Comparison of ENCODE assay signal across 27 mouse cellular contexts in the genomic region with DNA sequence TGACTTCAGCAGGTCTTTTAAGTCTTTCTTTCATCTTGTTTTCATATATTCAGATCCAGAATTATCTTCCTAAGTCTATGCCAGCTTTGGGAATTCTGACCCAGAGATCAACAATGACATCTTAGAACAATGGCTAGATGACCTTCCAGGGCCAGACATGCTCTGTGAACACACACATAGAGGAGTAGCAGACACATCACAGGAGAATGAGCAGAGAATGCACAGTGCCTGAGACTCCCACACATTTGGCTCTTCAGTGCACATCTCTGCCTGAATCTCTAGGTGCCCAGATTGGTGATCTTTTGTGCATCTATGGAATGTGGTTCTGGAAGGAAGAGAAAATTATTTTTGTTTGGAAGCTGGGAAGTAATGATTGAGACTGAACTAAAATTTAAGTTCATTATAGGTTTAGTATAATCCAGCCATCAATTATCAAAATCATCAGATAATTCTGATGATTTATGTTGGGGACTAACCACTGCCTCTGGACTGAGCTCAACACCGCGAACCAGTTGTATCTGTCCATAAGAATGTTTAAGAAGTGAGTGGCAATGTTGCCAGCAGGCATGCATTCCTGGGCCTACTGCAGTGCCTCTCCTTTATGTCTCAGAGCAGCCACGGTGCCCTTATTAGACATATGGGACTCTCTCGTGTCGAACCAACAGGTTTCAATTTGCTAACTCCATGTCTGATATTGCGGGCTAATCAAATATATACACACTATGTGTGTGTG. TPM values are rescaled to one million over a fixed set of nuclear protein-coding genes. Genes with fewer than 3 reads are reported as not detected.
DNase-seq lines count a peak whose midpoint lies in the region; ATAC-seq lines count a peak whose summit lies in the region.
"Had no signal": no experiment of that assay in that cellular context is flagged by ENCODE, and none has a peak within 500 bp of the region (broad histone marks: within the 10 kb centered on the region; RNA-seq: fewer than 3 reads in every experiment).

No protein-coding gene starts in this region.

- no peak overlapping the region for H3K4me3 ChIP-seq in heart, embryonic 10.5 days
- H3K4me3 ChIP-seq in kidney, embryonic 14.5 days (ENCODE audit: low read length) = no peak overlapping the region
- H3K4me3 ChIP-seq in midbrain, embryonic 11.5 days (ENCODE audit: low read depth, low read length) = no peak overlapping the region
- no peak overlapping the region for H3K4me3 ChIP-seq in midbrain, embryonic 10.5 days
- H3K4me3 ChIP-seq: embryonic facial prominence, embryonic 12.5 days; embryonic facial prominence, embryonic 15.5 days had no signal

- H3K27me3 ChIP-seq in heart, embryonic 10.5 days (ENCODE audit: insufficient read depth, poor library complexity, severe bottlenecking) = no peaks in the 10 kb centered on the region
- H3K27me3 ChIP-seq in kidney, embryonic 14.5 days (ENCODE audit: control insufficient read depth, insufficient read depth, low read length) = no peaks in the 10 kb centered on the region
- H3K27me3 ChIP-seq in midbrain, embryonic 11.5 days (ENCODE audit: control insufficient read depth, insufficient read depth, low read length) = no peaks in the 10 kb centered on the region
- H3K27me3 ChIP-seq in midbrain, embryonic 10.5 days (ENCODE audit: low read depth, poor library complexity, severe bottlenecking) = no peaks in the 10 kb centered on the region
- H3K27me3 ChIP-seq: CH12.LX; embryonic facial prominence, embryonic 12.5 days; embryonic facial prominence, embryonic 15.5 days had no signal

- H3K9me3 ChIP-seq in heart, embryonic 10.5 days = no peaks in the 10 kb centered on the region
- H3K9me3 ChIP-seq in kidney, embryonic 14.5 days (ENCODE audit: control insufficient read depth, low read length) = no peaks in the 10 kb centered on the region
- H3K9me3 ChIP-seq in midbrain, embryonic 11.5 days (ENCODE audit: control insufficient read depth, low read length) = no peaks in the 10 kb centered on the region
- no peaks in the 10 kb centered on the region for H3K9me3 ChIP-seq in midbrain, embryonic 10.5 days (replicated peaks)
- H3K9me3 ChIP-seq: embryonic facial prominence, embryonic 12.5 days; embryonic facial prominence, embryonic 15.5 days; G1E had no signal

- no peak overlapping the region for H3K9ac ChIP-seq in kidney, embryonic 14.5 days (ENCODE audit: low read depth, low read length)
- H3K9ac ChIP-seq in midbrain, embryonic 11.5 days (ENCODE audit: low read length) = no peak overlapping the region
- H3K9ac ChIP-seq: embryonic facial prominence, embryonic 12.5 days; embryonic facial prominence, embryonic 15.5 days; forebrain, postnatal 0 days; hindbrain, embryonic 14.5 days had no signal

- DNase-seq in heart, adult 11 months = peak; percentile 70
- no peak for DNase-seq in heart, embryonic 10.5 days (ENCODE audit: low spot score)
- no peak for DNase-seq in kidney, adult 9 months
- peak; percentile 80 for DNase-seq in midbrain, embryonic 11.5 days (ENCODE audit: low spot score, missing footprints)
- DNase-seq in midbrain, embryonic 10.5 days (ENCODE audit: low spot score) = no peak
- DNase-seq in Muller cell, postnatal 12 days (ENCODE audit: inconsistent ontology term) = peak; percentile 61
- DNase-seq: adrenal gland, adult 2 months; adrenal gland, postnatal 14 days; B cell, adult 2 months; cerebellum, adult 11 months; cerebellum, adult 2 months; cerebellum, adult 9-11 months; cerebellum, postnatal 25 days; gastrocnemius, postnatal 10 days; gastrocnemius, postnatal 36 days; heart, postnatal 10 days; heart, postnatal 4 days had no signal

- WGBS in heart, embryonic 10.5 days = 87% methylated on average over 6 of the region's 6 CpGs
- WGBS in kidney, embryonic 14.5 days = 82% methylated on average over 6 of the region's 6 CpGs
- WGBS in midbrain, embryonic 11.5 days = 88% methylated on average over 6 of the region's 6 CpGs
- 88% methylated on average over 6 of the region's 6 CpGs for WGBS in midbrain, embryonic 10.5 days

- no peaks in the 10 kb centered on the region for H3K36me3 ChIP-seq in heart, embryonic 10.5 days
- no peaks in the 10 kb centered on the region for H3K36me3 ChIP-seq in kidney, embryonic 14.5 days (ENCODE audit: control insufficient read depth, insufficient read depth, low read length)
- H3K36me3 ChIP-seq in midbrain, embryonic 11.5 days (ENCODE audit: control insufficient read depth, insufficient read depth, low read length) = no peaks in the 10 kb centered on the region
- H3K36me3 ChIP-seq in midbrain, embryonic 10.5 days = no peaks in the 10 kb centered on the region
- H3K36me3 ChIP-seq: embryonic facial prominence, embryonic 12.5 days; embryonic facial prominence, embryonic 15.5 days; G1E had no signal

- H3K4me1 ChIP-seq in heart, embryonic 10.5 days = peaks cover 2% of the 10 kb centered on the region; the same call in 1 of the 2 replicates
- H3K4me1 ChIP-seq in kidney, embryonic 14.5 days (ENCODE audit: control insufficient read depth, insufficient read depth, low read length) = peaks cover 5% of the 10 kb centered on the region; the same call in 1 of the 2 replicates
- H3K4me1 ChIP-seq in midbrain, embryonic 11.5 days (ENCODE audit: control insufficient read depth, insufficient read depth, low read length) = no peaks in the 10 kb centered on the region
- H3K4me1 ChIP-seq in midbrain, embryonic 10.5 days = peaks cover 11% of the 10 kb centered on the region
- H3K4me1 ChIP-seq: embryonic facial prominence, embryonic 12.5 days; embryonic facial prominence, embryonic 15.5 days had no signal

- ATAC-seq in kidney, embryonic 14.5 days (ENCODE audit: low FRiP score, low TSS enrichment) = peak; percentile 66; the same call in 1 of the 2 replicates
- ATAC-seq in midbrain, embryonic 11.5 days (ENCODE audit: low FRiP score) = no peak
- ATAC-seq: inflammation-experienced regulatory T-cells, adult 6 months had no signal

- H3K4me2 ChIP-seq in kidney, embryonic 14.5 days (replicated peaks; ENCODE audit: low read depth, low read length) = no peak overlapping the region
- no peak overlapping the region for H3K4me2 ChIP-seq in midbrain, embryonic 11.5 days
- H3K4me2 ChIP-seq: embryonic facial prominence, embryonic 12.5 days; embryonic facial prominence, embryonic 15.5 days; heart, embryonic 11.5 days; hindbrain, embryonic 14.5 days had no signal

- no peak overlapping the region for H3K27ac ChIP-seq in heart, embryonic 10.5 days
- no peak overlapping the region for H3K27ac ChIP-seq in kidney, embryonic 14.5 days (ENCODE audit: low read depth, low read length)
- no peak overlapping the region for H3K27ac ChIP-seq in midbrain, embryonic 11.5 days (ENCODE audit: low read depth, low read length)
- H3K27ac ChIP-seq in midbrain, embryonic 10.5 days (replicated peaks) = no peak overlapping the region
- H3K27ac ChIP-seq: embryonic facial prominence, embryonic 12.5 days; embryonic facial prominence, embryonic 15.5 days; hindbrain, embryonic 14.5 days; hindbrain, postnatal 0 days had no signal

RNA-seq across cellular contexts. Expression of a gene that starts 12.8 kb away (rescaled TPM):
- polyA plus RNA-seq in heart, embryonic 10.5 days (2016; fragmentation: Nextera tagmentation; extraction: Ambion mirVana) = 35.8 and 68.3 TPM in 2 replicates
- 0.24 and 0.26 TPM in 2 replicates for polyA plus RNA-seq in kidney, embryonic 14.5 days (2014; fragmentation: Nextera tagmentation; extraction: Ambion mirVana)
- 0.14 and 0.32 TPM in 2 replicates for polyA plus RNA-seq in midbrain, embryonic 11.5 days (2014; fragmentation: Nextera tagmentation; extraction: Ambion mirVana)
- polyA plus RNA-seq in midbrain, embryonic 10.5 days (2016; fragmentation: Nextera tagmentation; extraction: Ambion mirVana) = 0.36 and 0.39 TPM in 2 replicates
- polyA plus RNA-seq: adrenal gland, adult 2 months; G1E had no signal

Comparison
In these comparisons a context has a peak if more than half of its experiments do, and no peak if none do; other contexts are left out.
1. DNase-seq: peak in heart, adult 11 months (single experiment), midbrain, embryonic 11.5 days (single experiment) and Muller cell, postnatal 12 days (single experiment); none in heart, embryonic 10.5 days (single experiment), kidney, adult 9 months (single experiment) and midbrain, embryonic 10.5 days (single experiment).
2. RNA of a gene that starts 12.8 kb away (polyA plus RNA-seq): 35.8 to 68.3 TPM in heart, embryonic 10.5 days; 0.36 to 0.39 TPM in midbrain, embryonic 10.5 days, 0.24 to 0.26 TPM in kidney, embryonic 14.5 days and 0.14 to 0.32 TPM in midbrain, embryonic 11.5 days; every median in the first group is over 10 times any median in the second.